Mouse (Mus musculus): ENCODE data around the gene Gucy2c. TPM values are rescaled to one million over a fixed set of nuclear protein-coding genes. Genes with fewer than 3 reads are reported as not detected.
A peak's percentile ranks its signal among the peaks of the same experiment; 100 is the strongest.

Gucy2c gene
- polyA plus RNA-seq, 1 experiment: not detected

DNA sequence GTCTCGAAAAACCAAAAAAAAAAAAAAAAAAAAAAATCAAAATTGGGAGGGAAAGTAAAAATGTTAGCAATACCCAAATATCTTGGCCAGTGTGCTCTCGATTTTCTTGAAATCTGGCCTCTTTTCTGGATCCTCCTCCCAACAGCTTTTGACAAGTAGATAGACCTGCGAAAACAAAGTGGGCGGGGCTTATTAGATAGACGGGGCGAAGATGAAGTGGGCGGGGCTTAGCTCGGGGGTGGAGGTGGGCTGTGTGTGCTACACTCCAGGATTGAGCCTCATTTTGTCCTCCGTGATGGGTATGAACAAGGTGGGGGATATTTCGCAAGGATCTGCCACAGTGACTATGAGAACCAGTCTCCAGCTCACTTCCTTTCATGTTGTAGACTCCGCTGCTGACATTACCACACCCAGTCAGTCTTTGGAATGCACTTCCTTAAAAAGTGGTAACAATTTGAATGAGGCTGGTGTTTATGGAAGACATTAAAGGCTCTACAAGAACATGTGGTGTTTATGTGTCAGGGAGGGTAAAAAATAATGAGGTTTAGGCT, 65.6 kb downstream of the Gucy2c start:
- no peak for TF ChIP-seq CTCF (IDR thresholded peaks at IDR 0.05; ENCODE audit: control insufficient read depth, insufficient read depth, low read length)
- TF ChIP-seq POLR2A (IDR thresholded peaks at IDR 0.05; ENCODE audit: borderline replicate concordance, control insufficient read depth, low read depth, low read length): no peak
- peaks cover 8% of the 10 kb centered on the region; the same call in 1 of the 2 replicates for H3K4me1 ChIP-seq (ENCODE audit: control insufficient read depth, insufficient read depth, low read length)
- 51% methylated on average over 11 of the region's 11 CpGs for WGBS
- peak overlapping the region; percentile 68 for H3K27ac ChIP-seq (ENCODE audit: control insufficient read depth, insufficient read depth, low read depth, low read length, poor library complexity)
- no peak overlapping the region for H3K4me3 ChIP-seq (replicated peaks; ENCODE audit: control insufficient read depth, low read depth, low read length)

DNA sequence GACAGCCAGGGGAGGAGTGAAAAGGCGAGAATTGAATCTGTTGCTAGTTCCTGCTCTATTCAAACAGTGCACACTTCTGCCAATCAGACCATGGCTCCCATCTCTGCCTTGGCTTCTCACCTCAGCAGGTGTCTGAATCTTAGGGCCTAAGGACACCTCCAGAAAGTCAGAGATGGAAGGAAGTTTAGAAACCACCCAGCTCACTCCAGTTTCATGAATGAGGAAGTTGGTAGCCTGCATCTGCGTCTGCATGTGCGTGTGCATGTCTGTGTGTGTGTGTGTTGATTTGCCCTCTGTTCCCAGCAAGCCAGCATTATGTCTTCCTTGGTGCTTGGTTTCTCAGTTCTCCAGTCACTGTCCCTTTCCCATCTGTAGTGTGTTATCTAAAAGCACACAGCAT, 67.5 kb downstream of the Gucy2c start:
- TF ChIP-seq CTCF (IDR thresholded peaks at IDR 0.05; ENCODE audit: control insufficient read depth, insufficient read depth, low read length) (no peak), POLR2A (IDR thresholded peaks at IDR 0.05; ENCODE audit: borderline replicate concordance, control insufficient read depth, low read depth, low read length) (no peak)
- Histone ChIP-seq H3K27ac (ENCODE audit: control insufficient read depth, insufficient read depth, low read depth, low read length, poor library complexity) (peak overlapping the region; percentile 75), H3K4me3 (replicated peaks; ENCODE audit: control insufficient read depth, low read depth, low read length) (no peak overlapping the region), H3K4me1 (ENCODE audit: control insufficient read depth, insufficient read depth, low read length) (peaks cover 8% of the 10 kb centered on the region; the same call in 1 of the 2 replicates)
- WGBS: 9% methylated on average over 3 of the region's 3 CpGs

DNA sequence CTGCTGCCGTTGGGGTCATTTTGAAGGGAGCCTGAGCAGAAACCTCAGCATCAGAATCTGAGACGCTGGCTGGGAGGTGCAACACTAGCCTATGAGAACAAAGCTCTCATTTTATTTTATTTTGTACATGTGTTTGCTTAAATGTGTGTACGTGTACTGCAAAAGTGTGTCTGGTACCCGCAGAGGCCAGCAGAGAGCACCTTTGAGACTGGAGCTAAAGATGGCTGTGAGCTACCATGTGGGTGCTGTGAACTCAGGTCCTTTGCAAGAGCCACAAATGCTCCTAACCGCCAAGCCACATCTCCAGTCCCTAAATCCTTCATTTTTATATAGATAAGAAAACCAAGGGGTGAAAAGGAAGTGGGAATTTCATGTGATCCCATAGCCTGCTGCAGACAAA, 71.2 kb downstream of the Gucy2c start:
- Histone ChIP-seq H3K27ac (ENCODE audit: control insufficient read depth, insufficient read depth, low read depth, low read length, poor library complexity) (no peak overlapping the region), H3K4me1 (ENCODE audit: control insufficient read depth, insufficient read depth, low read length) (peaks cover 4% of the 10 kb centered on the region), H3K4me3 (replicated peaks; ENCODE audit: control insufficient read depth, low read depth, low read length) (no peak overlapping the region)
- 83% methylated on average over 5 of the region's 5 CpGs for WGBS
- no peak for TF ChIP-seq CTCF (IDR thresholded peaks at IDR 0.05; ENCODE audit: control insufficient read depth, insufficient read depth, low read length)
- no peak for TF ChIP-seq POLR2A (IDR thresholded peaks at IDR 0.05; ENCODE audit: borderline replicate concordance, control insufficient read depth, low read depth, low read length)

DNA sequence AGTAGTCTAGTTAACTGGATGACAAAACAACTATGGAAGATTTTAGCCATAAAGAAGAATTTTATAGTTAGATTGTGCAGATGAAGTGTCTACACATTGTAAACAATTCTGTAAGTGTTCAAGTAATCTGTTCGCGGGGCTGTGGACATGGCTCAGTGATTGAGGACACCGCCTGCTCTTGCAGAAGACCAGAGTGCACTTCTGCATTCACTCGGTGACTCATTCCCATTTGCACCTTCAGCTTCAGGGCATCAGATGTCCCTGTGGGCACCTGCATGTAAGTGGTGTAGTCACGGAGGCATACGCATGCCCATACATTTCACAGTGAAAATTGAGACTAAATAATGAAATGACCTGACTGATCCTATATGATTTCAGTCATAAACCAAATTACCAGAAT, 73.0 kb downstream of the Gucy2c start:
- TF ChIP-seq POLR2A (IDR thresholded peaks at IDR 0.05; ENCODE audit: borderline replicate concordance, control insufficient read depth, low read depth, low read length) (no peak), CTCF (IDR thresholded peaks at IDR 0.05; ENCODE audit: control insufficient read depth, insufficient read depth, low read length) (no peak)
- WGBS: 76% methylated on average over 6 of the region's 6 CpGs
- no peak overlapping the region for H3K27ac ChIP-seq (ENCODE audit: control insufficient read depth, insufficient read depth, low read depth, low read length, poor library complexity)
- peaks cover 2% of the 10 kb centered on the region for H3K4me1 ChIP-seq (ENCODE audit: control insufficient read depth, insufficient read depth, low read length)
- no peak overlapping the region for H3K4me3 ChIP-seq (replicated peaks; ENCODE audit: control insufficient read depth, low read depth, low read length)

DNA sequence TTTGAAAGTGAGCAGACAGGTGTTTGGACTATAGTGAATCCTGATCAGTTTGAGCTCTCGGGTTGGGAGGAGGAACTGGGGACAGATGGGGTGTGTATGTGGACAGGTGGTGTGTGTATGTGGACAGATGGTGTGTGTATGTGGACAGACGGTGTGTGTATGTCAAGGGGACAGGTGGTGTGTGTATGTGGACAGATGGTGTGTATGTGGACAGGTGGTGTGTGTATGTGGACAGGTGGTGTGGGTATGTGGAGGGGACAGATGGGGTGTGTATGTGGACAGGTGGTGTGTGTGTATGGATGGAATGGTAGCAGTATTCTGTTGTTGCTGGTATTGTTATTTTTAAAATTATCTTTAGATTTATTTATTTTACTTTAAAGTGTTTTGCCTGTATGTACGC, 79.7 kb downstream of the Gucy2c start:
- 83% methylated on average over 3 of the region's 3 CpGs for WGBS
- TF ChIP-seq CTCF (IDR thresholded peaks at IDR 0.05; ENCODE audit: control insufficient read depth, insufficient read depth, low read length) (no peak), POLR2A (IDR thresholded peaks at IDR 0.05; ENCODE audit: borderline replicate concordance, control insufficient read depth, low read depth, low read length) (no peak)
- Histone ChIP-seq H3K4me1 (ENCODE audit: control insufficient read depth, insufficient read depth, low read length) (peaks cover 2% of the 10 kb centered on the region), H3K4me3 (replicated peaks; ENCODE audit: control insufficient read depth, low read depth, low read length) (no peak overlapping the region), H3K27ac (ENCODE audit: control insufficient read depth, insufficient read depth, low read depth, low read length, poor library complexity) (no peak overlapping the region)

DNA sequence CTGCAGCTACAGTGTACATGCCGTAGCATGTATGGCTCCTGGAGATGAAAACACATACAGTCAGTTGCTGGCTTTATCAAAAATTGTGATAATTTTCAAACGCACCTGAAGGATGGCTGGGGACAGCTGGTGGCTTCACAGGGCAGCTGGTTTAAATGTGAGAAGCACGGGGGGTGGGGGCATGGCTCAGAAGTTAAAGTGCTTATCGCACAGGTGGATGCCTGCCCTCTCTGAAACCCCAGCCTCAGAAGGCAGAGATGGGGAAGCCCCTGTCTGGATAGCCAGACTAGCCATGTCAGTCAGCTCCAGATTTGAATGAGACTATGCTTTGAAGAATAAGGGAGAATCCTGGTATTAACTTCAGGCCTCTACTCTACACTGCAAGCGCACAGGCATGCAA, 80.4 kb downstream of the Gucy2c start:
- H3K4me3 ChIP-seq (replicated peaks; ENCODE audit: control insufficient read depth, low read depth, low read length): no peak overlapping the region
- WGBS: 81% methylated on average over 5 of the region's 5 CpGs

DNA sequence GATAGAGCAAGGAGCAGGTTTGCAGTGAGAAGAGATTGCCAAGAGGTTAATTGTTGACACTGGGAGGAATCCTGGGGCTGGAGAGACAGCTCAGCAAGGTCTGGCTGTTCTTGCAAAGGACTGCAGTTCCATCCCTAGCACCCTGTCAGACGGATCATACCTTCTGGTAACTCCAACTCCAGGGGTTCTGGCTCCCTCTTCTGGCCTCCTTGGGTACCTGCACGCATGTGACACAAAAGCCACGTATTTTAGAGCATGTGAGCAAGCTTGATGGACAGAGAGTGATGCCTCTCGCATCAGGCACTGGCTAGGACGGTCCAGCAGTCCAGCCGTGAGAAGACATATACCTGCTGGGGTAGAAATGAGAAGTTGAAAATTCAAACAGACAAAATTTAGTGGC, 90.3 kb downstream of the Gucy2c start:
- Histone ChIP-seq H3K4me3 (replicated peaks; ENCODE audit: control insufficient read depth, low read depth, low read length) (no peak overlapping the region), H3K4me1 (ENCODE audit: control insufficient read depth, insufficient read depth, low read length) (peaks cover 3% of the 10 kb centered on the region), H3K27ac (ENCODE audit: control insufficient read depth, insufficient read depth, low read depth, low read length, poor library complexity) (no peak overlapping the region)
- 88% methylated on average over 6 of the region's 6 CpGs for WGBS
- peak; percentile 45 for TF ChIP-seq CTCF (IDR thresholded peaks at IDR 0.05; ENCODE audit: control insufficient read depth, insufficient read depth, low read length)
- TF ChIP-seq POLR2A (IDR thresholded peaks at IDR 0.05; ENCODE audit: borderline replicate concordance, control insufficient read depth, low read depth, low read length): no peak

More for the DNA sequence above, 80.4 kb downstream of the Gucy2c start:
- H3K4me1 ChIP-seq (ENCODE audit: control insufficient read depth, insufficient read depth, low read length): peaks cover 2% of the 10 kb centered on the region
- H3K27ac ChIP-seq (ENCODE audit: control insufficient read depth, insufficient read depth, low read depth, low read length, poor library complexity): no peak overlapping the region
- no peak for TF ChIP-seq CTCF (IDR thresholded peaks at IDR 0.05; ENCODE audit: control insufficient read depth, insufficient read depth, low read length)
- no peak for TF ChIP-seq POLR2A (IDR thresholded peaks at IDR 0.05; ENCODE audit: borderline replicate concordance, control insufficient read depth, low read depth, low read length)

DNA sequence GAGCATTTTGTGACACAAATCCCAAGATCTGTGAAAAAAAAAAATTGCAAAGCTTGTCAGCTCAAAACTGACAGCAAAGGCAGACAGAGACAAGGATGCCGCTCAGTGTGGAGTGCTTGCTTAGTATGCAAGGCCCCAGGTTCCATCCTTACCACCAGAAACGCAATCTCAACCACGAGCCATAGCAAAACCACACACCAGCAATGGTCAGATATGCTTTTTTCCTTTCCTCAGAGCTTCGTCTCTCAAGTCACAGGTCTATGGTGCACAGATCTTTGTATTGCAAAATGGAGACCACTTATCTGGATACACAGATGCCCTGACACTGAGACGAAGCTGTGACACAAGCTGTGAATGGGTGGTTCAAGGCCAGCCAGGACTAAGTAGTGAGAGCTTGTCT, 91.0 kb downstream of the Gucy2c start:
- H3K27ac ChIP-seq (ENCODE audit: control insufficient read depth, insufficient read depth, low read depth, low read length, poor library complexity): peak overlapping the region; percentile 60
- 26% methylated on average over 5 of the region's 5 CpGs for WGBS
- H3K4me3 ChIP-seq (replicated peaks; ENCODE audit: control insufficient read depth, low read depth, low read length): no peak overlapping the region
- peaks cover 4% of the 10 kb centered on the region for H3K4me1 ChIP-seq (ENCODE audit: control insufficient read depth, insufficient read depth, low read length)
- no peak for TF ChIP-seq POLR2A (IDR thresholded peaks at IDR 0.05; ENCODE audit: borderline replicate concordance, control insufficient read depth, low read depth, low read length)
- no peak for TF ChIP-seq CTCF (IDR thresholded peaks at IDR 0.05; ENCODE audit: control insufficient read depth, insufficient read depth, low read length)
